Mouse (Mus musculus) midbrain, embryonic 11.5 days (tissue): Measurements from ENCODE around the gene Rcn3. TPM values are rescaled to one million over a fixed set of nuclear protein-coding genes. Genes with fewer than 3 reads are reported as not detected.

ENCODE experiments used
- ATAC-seq: fragments of 200-750 bp; cut with Nextera tagmentation; 2 replicates; pipeline ENCODE4 v1.8.0; 2017; ENCODE audit warnings: moderate TSS enrichment, moderate library complexity; ENCODE audit not compliant: low FRiP score
- DNase-seq: peaks from one replicate; pipeline ENCODE4 v3.0.0; 2015; ENCODE audit warnings: low spot score; ENCODE audit errors: missing footprints
- H3K27ac ChIP-seq: fragments of 300-500 bp; sonication (generic); 2 replicates; pipeline ENCODE4 v1.5.1; 2014; ENCODE audit warnings: low read depth, low read length
- H3K27me3 ChIP-seq: fragments of 300-500 bp; sonication (generic); 2 replicates; pipeline ENCODE4 v1.6.1; 2014; ENCODE audit warnings: mild to moderate bottlenecking, low read length, moderate library complexity, mixed read lengths; ENCODE audit not compliant: control insufficient read depth, insufficient read depth
- H3K36me3 ChIP-seq: fragments of 300-500 bp; sonication (generic); 2 replicates; pipeline ENCODE4 v1.6.1; 2014; ENCODE audit warnings: mild to moderate bottlenecking, low read length, moderate library complexity, mixed read lengths; ENCODE audit not compliant: control insufficient read depth, insufficient read depth
- H3K4me1 ChIP-seq: fragments of 300-500 bp; sonication (generic); 2 replicates; pipeline ENCODE4 v1.6.1; 2014; ENCODE audit warnings: low read length; ENCODE audit not compliant: control insufficient read depth, insufficient read depth
- H3K4me2 ChIP-seq: fragments of 300-500 bp; sonication (generic); 2 replicates; pipeline ENCODE4 v1.6.1; 2014; ENCODE audit warnings: mild to moderate bottlenecking, moderate library complexity
- H3K4me3 ChIP-seq: fragments of 300-500 bp; sonication (generic); 2 replicates; pipeline ENCODE4 v1.5.1; 2014; ENCODE audit warnings: low read depth, low read length
- H3K9ac ChIP-seq: fragments of 300-500 bp; sonication (generic); 2 replicates; pipeline ENCODE4 v1.6.1; 2014; ENCODE audit warnings: low read length
- H3K9me3 ChIP-seq: fragments of 300-500 bp; sonication (generic); 2 replicates; pipeline ENCODE4 v1.6.1; 2016; ENCODE audit warnings: low read length; ENCODE audit not compliant: control insufficient read depth
- WGBS: fragments of 180-500 bp; shearing (Covaris S2); extraction: QIAGEN DNeasy Blood & Tissue Kit; methylation state at CpG from one replicate; pipeline ENCODE4 v1.1.7; 2014; 5-methylcytosine and 5-hydroxymethylcytosine counted together
- polyA plus RNA-seq: library from polyadenylated mRNA; unstranded; fragments of >200 nt; fragmentation: Nextera tagmentation; extraction: Ambion mirVana; gene quantifications from 2 replicates; pipeline ENCODE4 v1.2.1, GENCODE M21; 2014

Rcn3 gene
- polyA plus RNA-seq, 1 experiment from 2014 or later, result 121 TPM

GRCm38 (mm10) chr7:45058607-45059571 lies 33.1 kb downstream of the Rcn3 start:
- WGBS, result 74% methylated on average over 10 of the region's 10 CpGs
- Histone ChIP-seq H3K4me3 (no peak overlapping the region), H3K36me3 (no peaks in the 10 kb centered on the region), H3K4me2 (no peak overlapping the region), H3K27me3 (no peaks in the 10 kb centered on the region), H3K9ac (peak overlapping the region; percentile 43), H3K4me1 (peaks cover 15% of the 10 kb centered on the region), H3K27ac (no peak overlapping the region), H3K9me3 (no peaks in the 10 kb centered on the region)
- no peak for DNase-seq
- no peak for ATAC-seq

GRCm38 (mm10) chr7:45056972-45057348 lies 35.1 kb downstream of the Rcn3 start:
- Histone ChIP-seq H3K9me3 (no peaks in the 10 kb centered on the region), H3K4me3 (no peak overlapping the region), H3K4me1 (peaks cover 14% of the 10 kb centered on the region), H3K27ac (no peak overlapping the region), H3K9ac (no peak overlapping the region), H3K27me3 (no peaks in the 10 kb centered on the region), H3K4me2 (no peak overlapping the region), H3K36me3 (no peaks in the 10 kb centered on the region)
- DNase-seq (no peak), ATAC-seq (no peak)

GRCm38 (mm10) chr7:45056329-45056971 lies 35.6 kb downstream of the Rcn3 start:
- 69% methylated on average over 14 of the region's 14 CpGs for WGBS
- Histone ChIP-seq H3K27me3 (no peaks in the 10 kb centered on the region), H3K4me2 (no peak overlapping the region), H3K27ac (no peak overlapping the region), H3K4me3 (no peak overlapping the region), H3K4me1 (peaks cover 15% of the 10 kb centered on the region), H3K9ac (no peak overlapping the region), H3K9me3 (no peaks in the 10 kb centered on the region), H3K36me3 (no peaks in the 10 kb centered on the region)
- DNase-seq (no peak), ATAC-seq (no peak)

GRCm38 (mm10) chr7:45053931-45054510 lies 38.0 kb downstream of the Rcn3 start:
- Histone ChIP-seq H3K36me3 (peaks cover 11% of the 10 kb centered on the region), H3K4me3 (peak overlapping the region; percentile 92), H3K27me3 (no peaks in the 10 kb centered on the region), H3K9me3 (no peaks in the 10 kb centered on the region), H3K9ac (peak overlapping the region; percentile 95), H3K4me2 (peak overlapping the region; percentile 87), H3K4me1 (peaks cover 18% of the 10 kb centered on the region), H3K27ac (peak overlapping the region; percentile 99)
- peak; percentile 92 for ATAC-seq
- under 1% methylated on average over 33 of the region's 33 CpGs for WGBS
- DNase-seq, result peak; percentile 98

- Histone ChIP-seq H3K4me1 (peaks cover 17% of the 10 kb centered on the region), H3K9me3 (no peaks in the 10 kb centered on the region), H3K4me3 (peak overlapping the region; percentile 92), H3K4me2 (peak overlapping the region; percentile 87), H3K36me3 (peaks cover 18% of the 10 kb centered on the region), H3K27ac (peak overlapping the region; percentile 99), H3K9ac (peak overlapping the region; percentile 95), H3K27me3 (no peaks in the 10 kb centered on the region)
- ATAC-seq (peak; percentile 57), DNase-seq (peak; percentile 95)
- whole genome bisulfite sequencing, result 1% methylated on average over 42 of the region's 59 CpGs
Measured at GRCm38 (mm10) chr7:45053117-45053930, 38.7 kb downstream of the Rcn3 start.

GRCm38 (mm10) chr7:45052862-45053116 lies 39.2 kb downstream of the Rcn3 start, which contains the start of gene Prr12:
Gene Prr12 (minus strand): TSS chr7:45052881.
- H3K4me1 ChIP-seq, result peaks cover 17% of the 10 kb centered on the region
- H3K27ac ChIP-seq, result peak within 1 kb of the TSS; percentile 99
- H3K4me2 ChIP-seq, result peak within 1 kb of the TSS; percentile 87
- H3K27me3 ChIP-seq, result no peaks in the 10 kb centered on the region
- H3K9me3 ChIP-seq, result no peaks in the 10 kb centered on the region
- H3K4me3 ChIP-seq, result peak within 1 kb of the TSS; percentile 92
- DNase-seq (no peak), ATAC-seq (no peak)
- H3K36me3 ChIP-seq, result peaks cover 23% of the 10 kb centered on the region
- peak within 1 kb of the TSS; percentile 95 for H3K9ac ChIP-seq
- WGBS, result 0% methylated on average over 4 of the region's 18 CpGs

GRCm38 (mm10) chr7:45052181-45052861 lies 39.7 kb downstream of the Rcn3 start:
- 0 out of 2 replicates have a peak, but pooled peaks have one; percentile 2 for ATAC-seq
- peak; percentile 97 for DNase-seq
- Histone ChIP-seq H3K27ac (peak overlapping the region; percentile 99), H3K9me3 (no peaks in the 10 kb centered on the region), H3K36me3 (peaks cover 28% of the 10 kb centered on the region), H3K27me3 (no peaks in the 10 kb centered on the region), H3K4me2 (peak overlapping the region; percentile 87), H3K9ac (peak overlapping the region; percentile 95), H3K4me3 (peak overlapping the region; percentile 92), H3K4me1 (peaks cover 17% of the 10 kb centered on the region)
- under 1% methylated on average over 38 of the region's 38 CpGs for WGBS

- Histone ChIP-seq H3K9me3 (no peaks in the 10 kb centered on the region), H3K4me1 (peaks cover 17% of the 10 kb centered on the region), H3K36me3 (peaks cover 35% of the 10 kb centered on the region), H3K9ac (peak overlapping the region; percentile 95), H3K27ac (peak overlapping the region; percentile 99; the same call in 1 of the 2 replicates), H3K27me3 (no peaks in the 10 kb centered on the region), H3K4me3 (peak overlapping the region; percentile 92), H3K4me2 (peak overlapping the region; percentile 87)
- DNase-seq, result peak; percentile 88
- ATAC-seq, result no peak
- 3% methylated on average over 13 of the region's 13 CpGs for WGBS
Measured at GRCm38 (mm10) chr7:45051601-45051974, 40.4 kb downstream of the Rcn3 start.
